Mouse (Mus musculus): ENCODE data around the gene Tmem185b. TPM values are rescaled to one million over a fixed set of nuclear protein-coding genes. Genes with fewer than 3 reads are reported as not detected.

The Tmem185b gene
- polyA plus RNA-seq, 1 experiment = 22.3 TPM

- no peak overlapping the region for H3K4me3 ChIP-seq (ENCODE audit: extremely low read depth, insufficient read depth, insufficient read length)
- H3K4me1 ChIP-seq (ENCODE audit: control insufficient read depth, insufficient read depth, insufficient read length) = peaks cover 5% of the 10 kb centered on the region; the same call in 1 of the 2 replicates
- no peaks in the 10 kb centered on the region for H3K36me3 ChIP-seq (ENCODE audit: control insufficient read depth, insufficient read depth, low read length)
- DNase-seq (ENCODE audit: low read depth in 1 of 2, low spot score in 2 of 2) = no peak
- H3K27ac ChIP-seq (ENCODE audit: insufficient read depth, low read length) = no peak overlapping the region
- TF ChIP-seq CTCF (IDR thresholded peaks at IDR 0.05; ENCODE audit: extremely low read depth, insufficient read depth, insufficient read length, insufficient replicate concordance) = no peak
- no peak for TF ChIP-seq POLR2A (IDR thresholded peaks at IDR 0.05; ENCODE audit: low read depth, low read length)
- 81% methylated on average over 2 of the region's 2 CpGs for WGBS
- no peaks in the 10 kb centered on the region for H3K27me3 ChIP-seq (ENCODE audit: control insufficient read depth, insufficient read depth, low read length)
These were observed 31.8 kb upstream of the Tmem185b start for GRCm38 (mm10) chr1:119494024-119494711.

DNA sequence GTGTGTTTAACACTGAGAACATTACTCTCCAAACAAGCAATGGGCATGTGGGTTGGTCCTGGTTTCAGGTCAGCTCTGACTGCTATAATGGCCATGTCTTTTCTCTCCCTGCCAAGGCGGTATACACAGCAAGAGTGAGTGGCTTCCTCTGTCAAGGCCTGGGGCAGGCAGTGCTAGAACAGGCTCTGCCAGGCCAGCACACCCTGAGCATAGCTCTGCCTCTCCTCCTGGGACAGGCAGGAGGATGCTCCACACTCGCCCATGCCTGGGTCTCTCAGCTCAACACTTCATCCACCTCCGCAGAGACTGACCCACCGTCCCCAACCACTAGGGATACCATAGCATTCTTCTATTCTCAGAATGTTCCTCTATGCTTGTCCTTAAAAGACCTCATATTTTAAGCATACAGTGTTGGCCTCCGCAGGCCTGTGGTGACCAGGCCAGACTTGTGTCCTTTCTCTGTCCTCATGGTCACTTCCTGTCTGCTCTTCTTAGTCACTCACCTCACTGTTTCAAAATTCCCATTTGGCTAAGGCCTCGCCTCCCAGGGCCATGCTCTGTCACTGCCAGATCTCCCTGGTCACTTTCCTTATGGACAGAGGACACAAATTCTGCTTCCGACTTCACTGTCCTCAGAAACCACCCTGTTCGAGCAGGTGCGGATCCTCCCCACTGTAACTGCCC lies 31.1 kb upstream of the Tmem185b start:
- H3K27me3 ChIP-seq (ENCODE audit: control insufficient read depth, insufficient read depth, low read length) = no peaks in the 10 kb centered on the region
- H3K36me3 ChIP-seq (ENCODE audit: control insufficient read depth, insufficient read depth, low read length) = no peaks in the 10 kb centered on the region
- no peak for TF ChIP-seq CTCF (IDR thresholded peaks at IDR 0.05; ENCODE audit: extremely low read depth, insufficient read depth, insufficient read length, insufficient replicate concordance)
- TF ChIP-seq POLR2A (IDR thresholded peaks at IDR 0.05; ENCODE audit: low read depth, low read length) = no peak
- 90% methylated on average over 9 of the region's 9 CpGs for WGBS
- H3K4me1 ChIP-seq (ENCODE audit: control insufficient read depth, insufficient read depth, insufficient read length) = peaks cover 5% of the 10 kb centered on the region; the same call in 1 of the 2 replicates
- no peak overlapping the region for H3K4me3 ChIP-seq (ENCODE audit: extremely low read depth, insufficient read depth, insufficient read length)
- no peak for DNase-seq (ENCODE audit: low read depth in 1 of 2, low spot score in 2 of 2)
- no peak overlapping the region for H3K27ac ChIP-seq (ENCODE audit: insufficient read depth, low read length)

GRCm38 (mm10) chr1:119495396-119495775 lies 30.6 kb upstream of the Tmem185b start:
- no peak for DNase-seq (ENCODE audit: low read depth in 1 of 2, low spot score in 2 of 2)
- peaks cover 5% of the 10 kb centered on the region; the same call in 1 of the 2 replicates for H3K4me1 ChIP-seq (ENCODE audit: control insufficient read depth, insufficient read depth, insufficient read length)
- H3K27me3 ChIP-seq (ENCODE audit: control insufficient read depth, insufficient read depth, low read length) = no peaks in the 10 kb centered on the region
- no peak overlapping the region for H3K27ac ChIP-seq (ENCODE audit: insufficient read depth, low read length)
- no peak overlapping the region for H3K4me3 ChIP-seq (ENCODE audit: extremely low read depth, insufficient read depth, insufficient read length)
- TF ChIP-seq POLR2A (IDR thresholded peaks at IDR 0.05; ENCODE audit: low read depth, low read length) = no peak
- TF ChIP-seq CTCF (IDR thresholded peaks at IDR 0.05; ENCODE audit: extremely low read depth, insufficient read depth, insufficient read length, insufficient replicate concordance) = no peak
- H3K36me3 ChIP-seq (ENCODE audit: control insufficient read depth, insufficient read depth, low read length) = no peaks in the 10 kb centered on the region
- WGBS = 94% methylated on average over 6 of the region's 6 CpGs

GRCm38 (mm10) chr1:119497346-119498004 lies 28.5 kb upstream of the Tmem185b start:
- no peaks in the 10 kb centered on the region; the same call in 1 of the 2 replicates for H3K4me1 ChIP-seq (ENCODE audit: control insufficient read depth, insufficient read depth, insufficient read length)
- no peak for DNase-seq (ENCODE audit: low read depth in 1 of 2, low spot score in 2 of 2)
- WGBS = 87% methylated on average over 5 of the region's 5 CpGs
- H3K27ac ChIP-seq (ENCODE audit: insufficient read depth, low read length) = no peak overlapping the region
- no peaks in the 10 kb centered on the region for H3K27me3 ChIP-seq (ENCODE audit: control insufficient read depth, insufficient read depth, low read length)
- H3K4me3 ChIP-seq (ENCODE audit: extremely low read depth, insufficient read depth, insufficient read length) = no peak overlapping the region
- TF ChIP-seq CTCF (IDR thresholded peaks at IDR 0.05; ENCODE audit: extremely low read depth, insufficient read depth, insufficient read length, insufficient replicate concordance) (no peak), POLR2A (IDR thresholded peaks at IDR 0.05; ENCODE audit: low read depth, low read length) (no peak)
- no peaks in the 10 kb centered on the region for H3K36me3 ChIP-seq (ENCODE audit: control insufficient read depth, insufficient read depth, low read length)

DNA sequence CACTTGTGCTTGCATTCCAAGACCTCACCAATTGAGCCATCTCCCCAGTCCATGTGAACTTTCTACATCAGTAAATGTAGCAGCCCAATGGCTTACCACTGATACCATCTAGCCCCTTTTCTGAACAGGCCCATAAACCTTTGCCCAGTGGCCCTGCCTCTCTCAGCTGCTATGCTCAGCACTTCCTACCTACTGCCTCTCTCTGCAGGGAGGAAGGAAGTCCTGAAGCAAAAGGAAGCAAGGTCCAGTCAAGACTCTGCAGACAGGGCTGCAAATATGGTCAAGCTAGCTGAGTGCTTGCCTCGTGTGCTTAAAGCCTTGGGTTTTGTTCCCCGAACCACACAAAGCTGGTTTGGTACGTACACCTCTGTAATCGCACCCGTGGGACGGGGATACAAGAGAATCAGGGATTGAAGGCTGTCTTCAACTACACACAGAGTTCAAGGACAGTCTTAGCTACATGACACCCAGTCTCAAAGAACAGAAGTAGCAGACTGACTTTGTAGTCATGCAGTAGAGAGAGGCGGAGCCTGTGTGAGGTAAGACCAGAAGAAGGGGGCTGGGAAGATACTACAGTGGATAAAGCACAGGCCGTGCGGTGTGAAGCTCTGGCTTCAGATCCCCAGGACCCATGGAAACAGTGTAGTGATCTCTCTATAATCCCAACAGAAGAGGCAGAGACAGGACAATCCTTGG lies 27.3 kb upstream of the Tmem185b start:
- no peak for DNase-seq (ENCODE audit: low read depth in 1 of 2, low spot score in 2 of 2)
- Histone ChIP-seq H3K4me3 (ENCODE audit: extremely low read depth, insufficient read depth, insufficient read length) (no peak overlapping the region), H3K36me3 (ENCODE audit: control insufficient read depth, insufficient read depth, low read length) (no peaks in the 10 kb centered on the region), H3K27me3 (ENCODE audit: control insufficient read depth, insufficient read depth, low read length) (no peaks in the 10 kb centered on the region), H3K4me1 (ENCODE audit: control insufficient read depth, insufficient read depth, insufficient read length) (no peaks in the 10 kb centered on the region; the same call in 1 of the 2 replicates), H3K27ac (ENCODE audit: insufficient read depth, low read length) (peak overlapping the region; percentile 15; the same call in 1 of the 2 replicates)
- no peak for TF ChIP-seq POLR2A (IDR thresholded peaks at IDR 0.05; ENCODE audit: low read depth, low read length)
- TF ChIP-seq CTCF (IDR thresholded peaks at IDR 0.05; ENCODE audit: extremely low read depth, insufficient read depth, insufficient read length, insufficient replicate concordance) = no peak
- 78% methylated on average over 9 of the region's 9 CpGs for WGBS

- no peaks in the 10 kb centered on the region for H3K36me3 ChIP-seq (ENCODE audit: control insufficient read depth, insufficient read depth, low read length)
- no peaks in the 10 kb centered on the region for H3K27me3 ChIP-seq (ENCODE audit: control insufficient read depth, insufficient read depth, low read length)
- 89% methylated on average over 10 of the region's 10 CpGs for WGBS
- no peak for TF ChIP-seq POLR2A (IDR thresholded peaks at IDR 0.05; ENCODE audit: low read depth, low read length)
- TF ChIP-seq CTCF (IDR thresholded peaks at IDR 0.05; ENCODE audit: extremely low read depth, insufficient read depth, insufficient read length, insufficient replicate concordance) = no peak
- H3K4me3 ChIP-seq (ENCODE audit: extremely low read depth, insufficient read depth, insufficient read length) = no peak overlapping the region
- no peak for DNase-seq (ENCODE audit: low read depth in 1 of 2, low spot score in 2 of 2)
- no peaks in the 10 kb centered on the region; the same call in 1 of the 2 replicates for H3K4me1 ChIP-seq (ENCODE audit: control insufficient read depth, insufficient read depth, insufficient read length)
- H3K27ac ChIP-seq (ENCODE audit: insufficient read depth, low read length) = no peak overlapping the region
These were observed 26.5 kb upstream of the Tmem185b start for GRCm38 (mm10) chr1:119499456-119499855.
